Mouse (Mus musculus) lung, adult 2 months (tissue): ENCODE data around the gene Nrap. TPM values are rescaled to one million over a fixed set of nuclear protein-coding genes. Genes with fewer than 3 reads are reported as not detected.

ENCODE experiments used
- DNase-seq: peaks from one replicate; pipeline ENCODE4 v3.0.0; 2022
- H3K4me1 ChIP-seq: fragments of 200-500 bp; 2 replicates; pipeline ENCODE4 v1.6.1; 2011; ENCODE audit warnings: low read length; ENCODE audit not compliant: control insufficient read depth, insufficient read depth
- H3K4me3 ChIP-seq: fragments of 200-500 bp; replicated peaks from 2 replicates; pipeline ENCODE3; 2011; ENCODE audit warnings: low read depth, mild to moderate bottlenecking, control low read depth, low read length; ENCODE audit errors: extremely low read depth
- CTCF ChIP-seq: fragments of 200-500 bp; IDR thresholded peaks from 2 replicates; pipeline ENCODE4 v1.5.1; 2011; ENCODE audit warnings: mild to moderate bottlenecking, low read length, control low read depth; ENCODE audit not compliant: insufficient read depth
- POLR2A ChIP-seq: fragments of 200-500 bp; IDR thresholded peaks from 2 replicates; pipeline ENCODE4 v1.6.1; 2011; ENCODE audit warnings: low read depth, mild to moderate bottlenecking, control low read depth, low read length, borderline replicate concordance; ENCODE audit errors: extremely low read depth
- WGBS: fragments of 180-500 bp; shearing (Covaris S2); methylation state at CpG from one replicate; pipeline ENCODE4 v1.1.7; 2018; 5-methylcytosine and 5-hydroxymethylcytosine counted together
- polyA plus RNA-seq: library from polyadenylated mRNA; depleted of rRNA; stranded (reverse); fragments of >200 nt; gene quantifications from 2 replicates; pipeline ENCODE4 v1.2.3, GENCODE M21; 2012

The Nrap gene
- polyA plus RNA-seq, 1 experiment, result 9.4 TPM

- DNase-seq, result no peak
- TF ChIP-seq CTCF, result no peak
- no peak for TF ChIP-seq POLR2A
- WGBS, result 72% methylated on average over 4 of the region's 4 CpGs
- Histone ChIP-seq H3K4me1 (no peaks in the 10 kb centered on the region), H3K4me3 (no peak overlapping the region)
Measured at GRCm38 (mm10) chr19:56387726-56388302, 2.0 kb downstream of the Nrap start.

- TF ChIP-seq CTCF (no peak), POLR2A (no peak)
- 92% methylated on average over 10 of the region's 10 CpGs for WGBS
- Histone ChIP-seq H3K4me3 (no peak overlapping the region), H3K4me1 (no peaks in the 10 kb centered on the region)
- no peak for DNase-seq
Measured at GRCm38 (mm10) chr19:56386095-56386494, 3.7 kb downstream of the Nrap start.

- TF ChIP-seq POLR2A (no peak), CTCF (no peak)
- no peak overlapping the region for H3K4me3 ChIP-seq
- H3K4me1 ChIP-seq, result no peaks in the 10 kb centered on the region
- no peak for DNase-seq
- 85% methylated on average over 5 of the region's 5 CpGs for WGBS
Measured at GRCm38 (mm10) chr19:56385546-56385945, 4.3 kb downstream of the Nrap start.

GRCm38 (mm10) chr19:56381407-56381806 lies 8.4 kb downstream of the Nrap start:
- no peak for TF ChIP-seq CTCF
- TF ChIP-seq POLR2A, result no peak
- Histone ChIP-seq H3K4me3 (no peak overlapping the region), H3K4me1 (no peaks in the 10 kb centered on the region)
- no peak for DNase-seq
- WGBS, result 85% methylated on average over 10 of the region's 10 CpGs

- H3K4me3 ChIP-seq, result no peak overlapping the region
- WGBS, result 79% methylated on average over 7 of the region's 7 CpGs
- no peaks in the 10 kb centered on the region for H3K4me1 ChIP-seq
- TF ChIP-seq POLR2A (no peak), CTCF (no peak)
- no peak for DNase-seq
Measured at GRCm38 (mm10) chr19:56380341-56380740, 9.5 kb downstream of the Nrap start.

- Histone ChIP-seq H3K4me3 (no peak overlapping the region), H3K4me1 (no peaks in the 10 kb centered on the region)
- WGBS, result 48% methylated on average over 13 of the region's 13 CpGs
- TF ChIP-seq CTCF (no peak), POLR2A (no peak)
- no peak for DNase-seq
Measured at GRCm38 (mm10) chr19:56378554-56379172, 11.2 kb downstream of the Nrap start.

GRCm38 (mm10) chr19:56378007-56378406 lies 11.8 kb downstream of the Nrap start:
- DNase-seq, result no peak
- TF ChIP-seq POLR2A, result no peak
- no peak for TF ChIP-seq CTCF
- no peak overlapping the region for H3K4me3 ChIP-seq
- 76% methylated on average over 5 of the region's 5 CpGs for WGBS
- no peaks in the 10 kb centered on the region for H3K4me1 ChIP-seq

GRCm38 (mm10) chr19:56374011-56374410 lies 15.8 kb downstream of the Nrap start:
- Histone ChIP-seq H3K4me1 (no peaks in the 10 kb centered on the region), H3K4me3 (no peak overlapping the region)
- no peak for TF ChIP-seq POLR2A
- no peak for TF ChIP-seq CTCF
- no peak for DNase-seq
- 66% methylated on average over 10 of the region's 10 CpGs for WGBS

- Histone ChIP-seq H3K4me3 (no peak overlapping the region), H3K4me1 (no peaks in the 10 kb centered on the region)
- 84% methylated on average over 5 of the region's 5 CpGs for WGBS
- no peak for DNase-seq
- TF ChIP-seq POLR2A, result no peak
- no peak for TF ChIP-seq CTCF
Measured at GRCm38 (mm10) chr19:56373246-56373645, 16.6 kb downstream of the Nrap start.

GRCm38 (mm10) chr19:56372226-56372625 lies 17.6 kb downstream of the Nrap start:
- H3K4me3 ChIP-seq, result no peak overlapping the region
- no peaks in the 10 kb centered on the region for H3K4me1 ChIP-seq
- DNase-seq, result no peak
- 85% methylated on average over 7 of the region's 7 CpGs for WGBS
- TF ChIP-seq CTCF (no peak), POLR2A (no peak)
